Mouse (Mus musculus) inflammation-experienced regulatory T-cells, adult 6 months (primary cell): ENCODE results near the gene Smad6. TPM values are rescaled to one million over a fixed set of nuclear protein-coding genes. Genes with fewer than 3 reads are reported as not detected.

ENCODE experiments used
- ATAC-seq: one replicate; pipeline ENCODE4 v1.8.0; 2017
- polyA plus RNA-seq, 3 experiments: library from polyadenylated mRNA; unstranded; fragments of 100-300 nt; shearing (Covaris generic); gene quantifications; one replicate each; pipeline ENCODE4 v1.2.1; 2017

Smad6 gene
- polyA plus RNA-seq, 3 experiments from 2014 or later = not detected

- no peak for ATAC-seq
These were observed 38.8 kb downstream of the Smad6 start for GRCm38 (mm10) chr9:63982937-63983632.

GRCm38 (mm10) chr9:63981912-63982311 is 39.9 kb downstream of the Smad6 start:
- no peak for ATAC-seq

GRCm38 (mm10) chr9:63981371-63981770 is 40.5 kb downstream of the Smad6 start:
- ATAC-seq = no peak

GRCm38 (mm10) chr9:63980179-63981086 is 41.4 kb downstream of the Smad6 start:
- no peak for ATAC-seq

- no peak for ATAC-seq
These were observed 42.6 kb downstream of the Smad6 start for GRCm38 (mm10) chr9:63979275-63979674.

- no peak for ATAC-seq
These were observed 43.2 kb downstream of the Smad6 start for GRCm38 (mm10) chr9:63978682-63979081.

GRCm38 (mm10) chr9:63975996-63976395 is 45.9 kb downstream of the Smad6 start:
- no peak for ATAC-seq

- ATAC-seq = no peak
These were observed 47.4 kb downstream of the Smad6 start for GRCm38 (mm10) chr9:63974258-63975023.

GRCm38 (mm10) chr9:63973662-63974190 is 48.1 kb downstream of the Smad6 start:
- ATAC-seq = no peak

GRCm38 (mm10) chr9:63972576-63973290 is 49.1 kb downstream of the Smad6 start:
- ATAC-seq = no peak

- no peak for ATAC-seq
These were observed 50.3 kb downstream of the Smad6 start for GRCm38 (mm10) chr9:63971557-63971956.

GRCm38 (mm10) chr9:63970836-63971235 is 51.0 kb downstream of the Smad6 start:
- no peak for ATAC-seq

GRCm38 (mm10) chr9:63970388-63970787 is 51.5 kb downstream of the Smad6 start:
- no peak for ATAC-seq

GRCm38 (mm10) chr9:63969467-63969866 is 52.4 kb downstream of the Smad6 start:
- no peak for ATAC-seq

- no peak for ATAC-seq
These were observed 53.3 kb downstream of the Smad6 start for GRCm38 (mm10) chr9:63968592-63968991.

- ATAC-seq = no peak
These were observed 54.3 kb downstream of the Smad6 start for GRCm38 (mm10) chr9:63967408-63968172.

- no peak for ATAC-seq
These were observed 56.3 kb downstream of the Smad6 start for GRCm38 (mm10) chr9:63965579-63965981.

- ATAC-seq = no peak
These were observed 60.0 kb downstream of the Smad6 start for GRCm38 (mm10) chr9:63961881-63962280.

GRCm38 (mm10) chr9:63960829-63961185 is 61.1 kb downstream of the Smad6 start:
- ATAC-seq = no peak

GRCm38 (mm10) chr9:63959933-63960828 is 61.7 kb downstream of the Smad6 start:
- ATAC-seq = no peak
